Mouse (Mus musculus): ENCODE measurements at regions not wholly inside any gene's neighbourhood (a gene's known extent, or its start where the extent isn't known, plus 50 kb on each side); places are given as distances from the start of the nearest gene placed in this dataset.
A peak's percentile ranks its signal among the peaks of the same experiment; 100 is the strongest.

DNA sequence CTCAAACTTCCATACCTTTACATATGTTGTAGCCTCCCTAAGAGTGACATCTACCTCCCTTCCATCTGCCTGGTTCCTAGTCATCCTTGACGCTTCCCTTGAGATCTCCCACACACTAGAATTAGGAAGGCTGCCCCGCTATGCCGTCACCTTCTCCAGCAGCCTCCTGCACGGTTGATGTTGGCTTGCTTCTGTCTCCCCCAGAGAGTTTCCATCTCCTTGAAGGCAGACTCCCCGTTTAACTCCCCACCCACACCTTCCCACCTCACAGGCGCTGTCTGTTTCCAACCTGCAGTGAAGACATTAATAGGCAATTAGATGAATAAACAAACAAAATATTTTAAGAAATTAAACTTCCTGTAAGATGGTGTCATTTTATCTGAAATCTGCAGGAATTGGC lies 65.2 kb upstream of the Lmo4 start:
- H3K4me1 ChIP-seq: no peaks in the 10 kb centered on the region
- no peaks in the 10 kb centered on the region for H3K27me3 ChIP-seq
- 83% methylated on average over 6 of the region's 6 CpGs for WGBS
- no peaks in the 10 kb centered on the region for H3K9me3 ChIP-seq (replicated peaks)
- H3K27ac ChIP-seq: no peak overlapping the region
- H3K9ac ChIP-seq: no peak overlapping the region
- no peak for ATAC-seq
- H3K36me3 ChIP-seq (ENCODE audit: poor library complexity, severe bottlenecking): no peaks in the 10 kb centered on the region
- no peak overlapping the region for H3K4me3 ChIP-seq
- no peak overlapping the region for H3K4me2 ChIP-seq

DNA sequence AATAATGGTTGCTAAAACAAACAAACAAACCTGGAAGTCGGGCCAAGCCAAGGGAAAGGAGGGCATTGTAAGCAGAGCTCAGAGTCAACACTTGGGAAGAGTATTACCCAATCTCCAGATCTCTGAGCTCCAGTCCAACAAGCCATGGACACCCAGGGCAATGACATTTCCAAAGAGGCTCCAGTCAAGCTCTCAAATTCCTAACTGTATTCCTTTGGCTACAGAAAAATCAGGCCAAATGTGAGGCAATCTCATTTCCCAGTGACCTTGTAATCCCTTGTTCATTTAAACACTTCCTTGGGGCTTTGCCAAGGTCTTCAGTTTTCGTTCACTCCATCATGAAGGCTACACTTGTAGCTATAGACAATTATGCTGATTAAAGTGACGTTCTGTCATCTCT lies 59.5 kb upstream of the Lmo4 start:
- ATAC-seq: no peak
- Histone ChIP-seq H3K4me3 (no peak overlapping the region), H3K27ac (no peak overlapping the region), H3K9ac (no peak overlapping the region), H3K9me3 (replicated peaks) (no peaks in the 10 kb centered on the region), H3K4me2 (no peak overlapping the region), H3K4me1 (peaks cover 12% of the 10 kb centered on the region), H3K36me3 (ENCODE audit: poor library complexity, severe bottlenecking) (no peaks in the 10 kb centered on the region), H3K27me3 (no peaks in the 10 kb centered on the region)
- 64% methylated on average over 3 of the region's 3 CpGs for WGBS

DNA sequence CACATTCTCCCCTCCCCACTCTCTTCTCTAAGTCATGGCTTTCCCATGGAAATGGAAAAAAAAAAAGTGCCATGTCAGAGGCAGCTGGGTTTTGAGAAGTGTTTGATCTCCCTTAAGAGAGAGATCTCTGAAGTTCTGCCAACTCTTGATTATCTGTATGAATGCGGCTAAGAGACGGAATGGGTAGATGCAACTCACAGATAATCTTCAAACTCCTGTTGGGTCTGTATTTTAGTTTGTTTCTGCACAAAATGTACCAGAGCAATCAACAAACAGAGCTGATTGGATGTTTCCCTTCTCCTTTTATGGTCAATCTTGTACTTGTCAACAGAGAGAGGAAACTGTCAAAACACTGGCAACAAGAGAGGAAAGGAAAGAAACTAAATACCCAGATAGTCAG lies 55.9 kb upstream of the Lmo4 start:
- ATAC-seq: no peak
- H3K9me3 ChIP-seq (replicated peaks): no peaks in the 10 kb centered on the region
- WGBS: 82% methylated on average over 2 of the region's 2 CpGs
- no peak overlapping the region for H3K27ac ChIP-seq
- H3K9ac ChIP-seq: no peak overlapping the region
- H3K36me3 ChIP-seq (ENCODE audit: poor library complexity, severe bottlenecking): no peaks in the 10 kb centered on the region
- no peaks in the 10 kb centered on the region for H3K27me3 ChIP-seq
- H3K4me1 ChIP-seq: peaks cover 20% of the 10 kb centered on the region
- H3K4me3 ChIP-seq: no peak overlapping the region
- no peak overlapping the region for H3K4me2 ChIP-seq

DNA sequence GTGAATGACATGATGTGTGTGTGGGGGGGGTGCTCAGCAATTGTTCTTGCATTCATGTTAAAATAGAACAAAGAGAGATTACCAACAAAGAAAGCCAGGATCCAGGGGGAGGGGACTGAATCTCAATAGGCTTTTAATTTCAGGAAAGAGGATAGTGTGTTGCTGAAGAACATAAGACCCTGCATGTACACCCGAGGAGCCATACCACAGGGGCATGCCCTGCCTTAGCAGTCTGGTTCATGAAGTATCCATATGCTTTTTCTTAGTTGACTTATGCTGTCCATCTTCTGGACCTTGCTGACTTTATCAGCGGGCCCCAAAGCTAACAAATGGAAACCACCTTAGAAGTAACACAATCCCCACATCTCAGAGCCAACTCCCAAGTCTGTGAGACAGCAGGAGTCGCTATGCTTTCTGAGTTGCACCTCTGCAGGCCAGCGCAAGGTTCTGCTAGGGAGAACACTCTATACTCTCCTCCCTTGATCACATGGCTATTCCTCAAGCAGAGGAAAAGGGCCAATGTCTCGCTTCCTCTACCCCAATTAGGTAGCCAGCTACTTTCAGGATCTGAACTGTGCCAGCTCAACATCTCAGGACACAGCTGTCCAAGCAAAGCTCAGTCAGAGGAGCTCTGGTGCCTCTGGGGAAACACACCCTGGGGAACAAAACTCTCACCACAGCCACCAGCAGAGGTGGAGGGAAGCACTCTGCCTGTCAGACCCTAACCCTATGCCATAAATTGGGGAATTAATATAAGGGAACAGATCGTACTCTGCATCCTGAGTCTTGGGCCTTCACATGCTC lies 52.9 kb upstream of the Lmo4 start:
- no peak overlapping the region for H3K27ac ChIP-seq
- WGBS: 72% methylated on average over 6 of the region's 6 CpGs

DNA sequence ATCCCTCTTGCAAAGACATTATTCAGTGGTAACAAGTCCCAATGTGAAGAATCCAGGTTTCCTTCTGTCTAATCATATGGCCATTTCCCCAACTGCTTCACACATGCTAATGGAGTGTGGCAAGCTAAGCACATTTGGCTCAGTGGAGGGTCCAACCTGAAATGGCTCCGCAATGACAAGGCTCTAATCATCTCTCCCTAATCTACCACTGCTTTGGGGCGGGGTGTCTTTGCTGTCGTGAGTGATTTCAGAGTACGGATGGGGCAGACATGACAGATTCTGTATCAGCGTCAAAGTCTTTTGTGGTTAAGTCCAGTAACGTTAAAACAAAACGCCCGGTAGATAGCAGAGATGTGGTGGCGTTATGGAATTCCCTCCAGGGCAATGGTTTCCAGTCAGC lies 52.2 kb upstream of the Lmo4 start:
- H3K4me2 ChIP-seq: no peak overlapping the region
- H3K9ac ChIP-seq: no peak overlapping the region
- H3K9me3 ChIP-seq (replicated peaks): no peaks in the 10 kb centered on the region
- no peaks in the 10 kb centered on the region for H3K36me3 ChIP-seq (ENCODE audit: poor library complexity, severe bottlenecking)
- H3K27ac ChIP-seq: peak overlapping the region; percentile 7; the same call in 1 of the 2 replicates
- H3K4me3 ChIP-seq: no peak overlapping the region
- H3K27me3 ChIP-seq: no peaks in the 10 kb centered on the region
- peaks cover 20% of the 10 kb centered on the region for H3K4me1 ChIP-seq
- ATAC-seq: peak; percentile 69
- 73% methylated on average over 9 of the region's 9 CpGs for WGBS

More for the DNA sequence above, 52.9 kb upstream of the Lmo4 start:
- H3K4me2 ChIP-seq: no peak overlapping the region
- no peak overlapping the region for H3K9ac ChIP-seq
- H3K9me3 ChIP-seq (replicated peaks): no peaks in the 10 kb centered on the region
- H3K27me3 ChIP-seq: no peaks in the 10 kb centered on the region
- no peak overlapping the region for H3K4me3 ChIP-seq
- no peaks in the 10 kb centered on the region for H3K36me3 ChIP-seq (ENCODE audit: poor library complexity, severe bottlenecking)
- H3K4me1 ChIP-seq: peaks cover 20% of the 10 kb centered on the region
- peak; percentile 24; the same call in 1 of the 2 replicates for ATAC-seq

DNA sequence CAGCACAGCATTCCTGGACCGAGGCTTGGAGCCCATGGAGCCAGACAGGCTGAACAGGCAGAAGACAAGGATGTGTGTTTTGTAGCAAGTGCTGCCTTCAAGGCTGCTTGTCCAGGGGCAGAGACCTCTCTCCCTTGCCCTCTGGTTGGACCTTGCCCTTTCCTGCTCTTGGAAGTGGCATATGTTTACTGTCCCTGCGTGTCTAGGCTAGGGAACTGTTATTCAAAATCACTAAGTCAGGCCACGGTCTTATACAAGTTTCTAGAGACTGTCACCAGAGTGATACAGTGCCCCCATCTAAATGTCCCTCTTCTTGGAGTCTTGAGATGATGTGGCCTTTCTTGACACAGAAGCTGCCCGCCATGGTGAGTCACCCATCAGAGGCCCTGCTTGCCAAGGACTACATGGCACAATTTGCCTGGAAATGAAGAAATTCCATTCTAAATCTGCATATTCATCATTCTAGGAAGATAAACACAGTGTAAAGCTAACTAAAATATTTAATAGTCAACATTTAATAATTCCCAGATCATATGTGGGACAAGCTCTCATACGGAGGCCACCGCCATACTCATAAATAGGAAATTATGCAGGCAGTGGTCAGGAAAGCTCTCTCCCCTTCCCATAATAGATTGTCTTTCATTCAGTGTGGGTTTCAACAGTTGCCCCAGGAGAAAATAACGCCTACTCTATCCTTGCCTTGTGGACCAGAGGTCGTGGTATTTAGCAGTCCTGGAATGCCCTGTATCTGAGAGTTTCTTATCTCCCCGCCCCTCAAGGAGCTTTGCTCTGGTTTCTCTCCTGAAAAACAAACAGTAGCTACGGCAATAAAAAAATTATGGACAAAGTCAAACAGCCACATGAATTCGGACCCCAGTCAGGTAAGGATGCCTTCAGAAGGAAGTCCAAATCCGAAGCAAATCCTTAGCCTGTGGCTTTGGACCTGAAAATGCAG lies 50.9 kb upstream of the Lmo4 start:
- Histone ChIP-seq H3K27me3 (no peaks in the 10 kb centered on the region), H3K9ac (no peak overlapping the region), H3K9me3 (replicated peaks) (no peaks in the 10 kb centered on the region), H3K4me1 (peaks cover 20% of the 10 kb centered on the region), H3K4me2 (no peak overlapping the region), H3K4me3 (no peak overlapping the region), H3K36me3 (ENCODE audit: poor library complexity, severe bottlenecking) (no peaks in the 10 kb centered on the region), H3K27ac (no peak overlapping the region)
- ATAC-seq: no peak
- WGBS: 94% methylated on average over 12 of the region's 12 CpGs
